Mouse (Mus musculus): ENCODE data around the gene Boc.
A peak's percentile ranks its signal among the peaks of the same experiment; 100 is the strongest.

GRCm38 (mm10) chr16:44484079-44484478, 74.6 kb downstream of the Boc start:
- TF ChIP-seq CTCF (IDR thresholded peaks at IDR 0.05; ENCODE audit: borderline replicate concordance, insufficient read depth, low read length), result peak; percentile 88
- TF ChIP-seq POLR2A (IDR thresholded peaks at IDR 0.05; ENCODE audit: low read depth, low read length), result no peak
